Mouse (Mus musculus) inflammation-experienced regulatory T-cells, adult 16 weeks (primary cell): ENCODE measurements around the gene AC131692.1. TPM values are rescaled to one million over a fixed set of nuclear protein-coding genes. Genes with fewer than 3 reads are reported as not detected.

Experiments used
- polyA plus RNA-seq: library from polyadenylated mRNA; unstranded; fragments of 100-300 nt; shearing (Covaris generic); gene quantifications from one replicate; pipeline ENCODE4 v1.2.1, GENCODE M21; 2017

AC131692.1 gene
- polyA plus RNA-seq, 1 experiment from 2014 or later = not detected

Other genes with a start within 250 kb of the AC131692.1 start
- 341 TPM for gene Frmd8, start 219.1 kb upstream of the AC131692.1 start, polyA plus RNA-seq
- gene Slc25a45, start 216.6 kb upstream of the AC131692.1 start, polyA plus RNA-seq = 49.6 TPM
- gene Tigd3, start 200.3 kb upstream of the AC131692.1 start, polyA plus RNA-seq = 0.65 TPM
- 210 TPM for gene Dpf2, start 181.4 kb upstream of the AC131692.1 start, polyA plus RNA-seq
- gene Cdc42ep2, start 169.6 kb upstream of the AC131692.1 start, polyA plus RNA-seq = 0.34 TPM
- gene Pola2, start 130.2 kb upstream of the AC131692.1 start, polyA plus RNA-seq = 56.4 TPM
- not detected for gene Slc22a20, start 108.3 kb upstream of the AC131692.1 start, polyA plus RNA-seq
- 71.0 TPM for gene Capn1, start 78.5 kb upstream of the AC131692.1 start, polyA plus RNA-seq
- gene Syvn1, start 47.8 kb upstream of the AC131692.1 start, polyA plus RNA-seq = 63.0 TPM
- 56.0 TPM for gene Mrpl49, start 36.6 kb upstream of the AC131692.1 start, polyA plus RNA-seq
- 820 TPM for gene Fau, start 36.6 kb upstream of the AC131692.1 start, polyA plus RNA-seq
- 10.9 TPM for gene Znhit2, start 33.2 kb upstream of the AC131692.1 start, polyA plus RNA-seq
- 20.5 TPM for gene Tm7sf2, start 26.0 kb upstream of the AC131692.1 start, polyA plus RNA-seq
- gene Vps51, start 17.2 kb upstream of the AC131692.1 start, polyA plus RNA-seq = 98.9 TPM
- not detected for gene Tmem262, start 14.4 kb upstream of the AC131692.1 start, polyA plus RNA-seq
- gene Gm28374, start 12.2 kb upstream of the AC131692.1 start, polyA plus RNA-seq = 0.73 TPM
- gene Zfpl1, start 9.5 kb upstream of the AC131692.1 start, polyA plus RNA-seq = 53.7 TPM
- 5.6 TPM for gene Cdca5, start 9.4 kb upstream of the AC131692.1 start, polyA plus RNA-seq
- gene Naaladl1, start 11.4 kb downstream of the AC131692.1 start, polyA plus RNA-seq = not detected
- 2.7 TPM for gene Sac3d1, start 24.2 kb downstream of the AC131692.1 start, polyA plus RNA-seq
- 43.1 TPM for gene Snx15, start 33.9 kb downstream of the AC131692.1 start, polyA plus RNA-seq
- not detected for gene Batf2, start 46.6 kb downstream of the AC131692.1 start, polyA plus RNA-seq
- 25.0 TPM for gene Arl2, start 47.1 kb downstream of the AC131692.1 start, polyA plus RNA-seq
- 0.28 TPM for gene Majin, start 90.0 kb downstream of the AC131692.1 start, polyA plus RNA-seq
- not detected for gene Gpha2, start 132.0 kb downstream of the AC131692.1 start, polyA plus RNA-seq
- gene Ppp2r5b, start 141.5 kb downstream of the AC131692.1 start, polyA plus RNA-seq = 14.8 TPM
- 48.1 TPM for gene Atg2a, start 147.2 kb downstream of the AC131692.1 start, polyA plus RNA-seq
- gene Ehd1, start 182.3 kb downstream of the AC131692.1 start, polyA plus RNA-seq = 25.5 TPM
- gene Cdc42bpg, start 212.0 kb downstream of the AC131692.1 start, polyA plus RNA-seq = 0.37 TPM
- 78.5 TPM for gene Men1, start 240.6 kb downstream of the AC131692.1 start, polyA plus RNA-seq
- gene Map4k2, start 246.7 kb downstream of the AC131692.1 start, polyA plus RNA-seq = 113 TPM